Mouse (Mus musculus): Measurements from ENCODE around the gene Zfp879. TPM values are rescaled to one million over a fixed set of nuclear protein-coding genes. Genes with fewer than 3 reads are reported as not detected.

The Zfp879 gene
- total RNA-seq, 2 experiments from 2014 or later: 3.0 to 4.3 TPM

GRCm38 (mm10) chr11:50847047-50847446, 5.7 kb upstream of the Zfp879 start:
- intact Hi-C loops (cut with DNase I): loop anchor here (10.0 kb wide), 1 partner anchor 208 kb away; the partner anchor contains the start of gene Zfp354a
- no peak for DNase-seq (ENCODE audit: extremely low spot score in 1 of 2, low spot score in 2 of 2)
- Histone ChIP-seq H3K27ac (no peak overlapping the region), H3K4me3 (no peak overlapping the region)
- peak; percentile 58 for TF ChIP-seq CTCF (IDR thresholded peaks at IDR 0.05)

GRCm38 (mm10) chr11:50845951-50846350, 4.6 kb upstream of the Zfp879 start:
- TF ChIP-seq CTCF (IDR thresholded peaks at IDR 0.05): no peak
- no peak for DNase-seq (ENCODE audit: extremely low spot score in 1 of 2, low spot score in 2 of 2)
- Histone ChIP-seq H3K4me3 (no peak overlapping the region), H3K27ac (no peak overlapping the region)
- intact Hi-C loops (cut with DNase I): loop anchor here (10.0 kb wide), 1 partner anchor 209 kb away; the partner anchor contains the start of gene Zfp354a

GRCm38 (mm10) chr11:50835727-50836126, 5.6 kb downstream of the Zfp879 start:
- no peak overlapping the region for H3K4me3 ChIP-seq
- no peak for TF ChIP-seq CTCF (IDR thresholded peaks at IDR 0.05)
- no peak overlapping the region for H3K27ac ChIP-seq
- DNase-seq (ENCODE audit: extremely low spot score in 1 of 2, low spot score in 2 of 2): no peak
- intact Hi-C loops (cut with DNase I): no loop called here

DNA sequence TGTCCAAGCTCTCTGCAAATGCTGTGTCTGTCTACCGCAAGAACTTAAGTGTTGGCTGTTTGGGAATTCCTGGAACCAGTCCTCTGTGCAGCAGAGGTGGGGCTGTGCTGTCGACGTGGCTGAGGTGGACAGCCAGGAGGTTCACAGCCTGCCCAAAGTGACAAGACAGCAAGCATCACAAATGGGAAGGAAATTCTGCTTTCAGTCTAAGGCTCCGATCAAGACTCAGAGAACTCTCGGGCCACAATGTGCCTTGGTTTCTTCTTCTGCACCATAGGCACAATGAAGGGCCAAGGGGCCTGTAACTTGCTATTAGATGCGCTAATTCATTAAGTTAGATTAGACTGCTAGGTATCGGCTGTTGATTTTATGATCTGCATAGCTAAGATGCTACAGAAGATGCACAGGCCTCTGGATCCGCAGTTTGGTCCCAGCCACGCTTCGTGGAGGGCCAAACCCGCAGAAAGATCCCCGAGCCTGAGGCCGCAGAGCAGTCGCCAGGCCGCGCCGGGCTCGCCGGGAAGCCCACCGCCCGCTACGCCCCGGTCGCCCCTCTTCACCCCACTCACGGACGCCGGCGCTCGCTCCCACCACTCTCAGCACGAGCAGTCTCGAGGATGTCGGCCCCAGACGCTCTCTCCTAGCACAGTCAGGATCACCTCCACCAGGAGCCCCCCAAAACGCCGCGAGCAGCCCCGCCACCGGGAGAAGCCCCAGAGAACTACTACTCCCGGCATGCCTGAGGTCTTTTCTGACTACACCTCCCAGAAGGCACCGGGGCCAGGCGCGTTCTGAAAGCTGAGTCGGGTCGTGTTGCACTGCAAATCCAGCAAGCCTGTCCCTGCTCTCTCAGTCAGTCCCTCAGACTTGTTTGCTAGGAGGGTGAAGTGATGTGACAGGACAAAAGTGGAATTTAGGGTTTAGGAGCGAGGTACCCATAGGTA, 14.1 kb downstream of the Zfp879 start, which contains the start of gene Zfp354c:
Zfp354c (minus strand) TSS at position 715 of the 944 bp plus-strand sequence.
- DNase-seq (ENCODE audit: extremely low spot score in 1 of 2, low spot score in 2 of 2): peak; percentile 85 to 87
- peak within 1 kb of the TSS; percentile 71 for H3K4me3 ChIP-seq
- intact Hi-C loops (cut with DNase I): loop anchor here (1.0 to 5.0 kb wide), 3 partner anchors 14 to 105 kb away; partner anchors contain the start of genes Zfp2, Zfp354b and Zfp879
- TF ChIP-seq CTCF (IDR thresholded peaks at IDR 0.05): no peak
- H3K27ac ChIP-seq: peak within 1 kb of the TSS; percentile 87

DNA sequence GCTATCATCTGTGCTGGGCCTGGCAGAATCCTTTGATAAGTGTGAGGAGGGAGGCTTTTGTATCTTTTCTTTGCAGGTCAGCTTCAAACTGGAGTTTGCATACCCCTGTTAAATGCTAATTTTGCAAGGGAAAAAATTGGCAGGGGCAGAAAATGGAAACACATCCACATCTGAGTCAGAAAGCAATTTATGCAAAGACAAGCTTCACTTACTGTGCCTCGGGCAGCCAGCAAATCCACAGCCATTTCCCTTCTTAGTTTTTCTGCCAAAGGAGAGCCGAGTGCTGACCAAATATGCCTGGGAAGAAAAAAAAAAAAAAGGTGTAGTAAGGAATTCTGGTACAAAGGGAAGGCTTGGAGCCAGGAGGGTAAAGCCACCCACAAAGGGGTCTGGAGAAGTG, 15.1 kb downstream of the Zfp879 start:
- TF ChIP-seq CTCF (IDR thresholded peaks at IDR 0.05): no peak
- H3K4me3 ChIP-seq: no peak overlapping the region; the same call in 1 of the 2 replicates
- intact Hi-C loops (cut with DNase I): loop anchor here (5.0 kb wide), 2 partner anchors 91 to 106 kb away; partner anchors contain the start of genes Zfp2 and Zfp354b
- DNase-seq (ENCODE audit: extremely low spot score in 1 of 2, low spot score in 2 of 2): no peak
- no peak overlapping the region for H3K27ac ChIP-seq

GRCm38 (mm10) chr11:50814233-50814632, 27.1 kb downstream of the Zfp879 start:
- no peak for DNase-seq (ENCODE audit: extremely low spot score in 1 of 2, low spot score in 2 of 2)
- Histone ChIP-seq H3K27ac (no peak overlapping the region), H3K4me3 (no peak overlapping the region)
- intact Hi-C loops (cut with DNase I): no loop called here
- TF ChIP-seq CTCF (IDR thresholded peaks at IDR 0.05): no peak

DNA sequence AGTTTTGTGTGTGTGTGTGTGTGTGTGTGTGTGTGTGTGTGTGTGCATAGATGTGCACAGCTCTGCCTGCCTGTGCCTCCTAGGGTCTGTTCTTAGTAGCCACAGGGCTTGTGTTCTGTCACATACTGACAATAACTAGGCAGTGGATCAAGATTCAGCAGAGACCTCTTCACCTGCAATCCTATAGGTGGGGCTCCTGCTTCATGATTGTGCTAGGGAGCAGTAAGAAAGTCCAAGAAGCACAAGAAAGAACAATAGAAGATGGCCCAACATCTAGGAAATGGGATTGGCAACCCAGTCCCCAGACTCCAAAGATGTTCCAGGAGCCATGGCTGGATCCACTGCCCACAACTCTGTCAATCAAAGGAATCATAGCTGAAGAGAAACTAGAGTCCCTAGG, 42.5 kb downstream of the Zfp879 start:
- no peak overlapping the region for H3K4me3 ChIP-seq
- DNase-seq (ENCODE audit: extremely low spot score in 1 of 2, low spot score in 2 of 2): no peak
- intact Hi-C loops (cut with DNase I): no loop called here
- H3K27ac ChIP-seq: no peak overlapping the region
- no peak; the same call in 1 of the 2 replicates for TF ChIP-seq CTCF (IDR thresholded peaks at IDR 0.05)

- intact Hi-C loops (cut with DNase I): no loop called here
- no peak for TF ChIP-seq CTCF (IDR thresholded peaks at IDR 0.05)
- DNase-seq (ENCODE audit: extremely low spot score in 1 of 2, low spot score in 2 of 2): no peak
- Histone ChIP-seq H3K4me3 (no peak overlapping the region), H3K27ac (no peak overlapping the region)
Measured at GRCm38 (mm10) chr11:50797674-50798073, 43.7 kb downstream of the Zfp879 start.

Other genes starting within 250 kb of the Zfp879 start
- gene Adamts2, start 239.5 kb downstream of the Zfp879 start, total RNA-seq (2021): 10 to 100 TPM; 10.9 to 13.0 TPM
- 10 to 100 TPM; 43.3 to 44.2 TPM for gene Zfp354c, start 13.8 kb downstream of the Zfp879 start, total RNA-seq (2021)
- gene Grm6, start 9.1 kb upstream of the Zfp879 start, total RNA-seq (2021): not detected
- gene Zfp454, start 46.1 kb upstream of the Zfp879 start, total RNA-seq (2021): 1 to 10 TPM; 6.5 TPM
- 10 to 100 TPM; 23.8 to 24.8 TPM for gene Zfp2, start 74.6 kb upstream of the Zfp879 start, total RNA-seq (2021)
- gene Zfp354b, start 90.1 kb upstream of the Zfp879 start, total RNA-seq (2021): 1 to 10 TPM; 5.3 to 6.7 TPM
- not detected for gene 4933414I15Rik, start 102.2 kb upstream of the Zfp879 start, total RNA-seq (2021)
- not detected for gene Prop1, start 112.2 kb upstream of the Zfp879 start, total RNA-seq (2021)
- gene Olfr1378, start 125.0 kb upstream of the Zfp879 start, total RNA-seq (2021): not detected
- not detected for gene Olfr1377, start 140.4 kb upstream of the Zfp879 start, total RNA-seq (2021)
- gene Olfr51, start 162.0 kb upstream of the Zfp879 start, total RNA-seq (2021): not detected
- gene Olfr54, start 172.7 kb upstream of the Zfp879 start, total RNA-seq (2021): not detected
- gene Olfr1375, start 206.6 kb upstream of the Zfp879 start, total RNA-seq (2021): not detected
- gene Zfp354a, start 217.7 kb upstream of the Zfp879 start, total RNA-seq (2021): 1 to 10 TPM; 6.5 to 8.5 TPM

Data from left cerebral cortex, adult 2 months (tissue).